Mouse (Mus musculus): ENCODE results near the gene Nmt2.
A peak's percentile ranks its signal among the peaks of the same experiment; 100 is the strongest.

The Nmt2 gene

DNA sequence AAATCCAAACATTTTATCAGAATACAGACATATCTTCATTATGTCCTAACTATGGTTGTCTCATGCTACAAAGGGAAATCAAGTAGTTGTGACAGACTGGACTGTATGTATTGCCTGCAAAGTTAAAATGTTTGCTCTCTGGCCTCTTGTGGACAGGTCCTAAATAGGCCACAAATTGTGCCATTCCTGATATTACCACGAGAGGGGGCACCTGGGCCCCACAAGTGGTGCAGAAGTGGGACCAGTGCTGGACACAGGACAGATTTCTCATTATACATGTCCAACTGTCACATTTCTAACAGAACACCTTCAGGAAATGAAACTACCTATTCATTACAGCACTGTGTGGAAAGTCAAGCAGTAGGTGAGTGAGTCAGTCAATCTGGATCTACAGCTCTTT lies 43.3 kb downstream of the Nmt2 start:
- no peak for DNase-seq (ENCODE audit: low spot score)

DNA sequence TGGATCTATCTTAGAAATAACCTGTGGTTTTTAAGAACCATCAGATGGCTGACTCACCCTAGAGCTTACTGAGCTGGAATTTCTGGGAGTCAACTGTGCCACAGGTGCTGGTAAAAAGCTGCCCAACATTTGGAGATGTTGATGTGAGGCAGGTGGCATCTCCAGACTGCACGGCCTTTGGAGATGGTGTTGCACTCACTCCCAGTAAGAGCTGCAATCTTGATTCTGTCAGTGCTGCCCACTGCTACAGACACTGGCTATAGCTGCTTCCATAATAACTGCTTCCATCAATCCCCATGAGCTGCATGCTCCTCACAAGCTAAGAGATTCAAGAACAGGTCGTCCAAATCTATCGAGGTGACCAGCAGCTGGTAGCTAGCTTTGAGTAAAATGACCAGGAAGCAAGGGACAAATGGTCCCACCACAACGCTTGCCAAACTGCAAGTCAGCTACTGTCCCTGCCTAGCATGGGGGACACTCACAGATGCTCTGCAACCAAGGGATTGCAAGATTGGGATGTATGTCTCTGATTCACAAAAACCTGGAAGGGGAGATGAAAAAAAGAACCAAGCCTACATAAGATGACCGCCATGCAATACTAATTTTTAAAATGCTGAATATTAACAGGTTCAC lies 47.2 kb downstream of the Nmt2 start:
- no peak for DNase-seq (ENCODE audit: low spot score)

- no peak for DNase-seq (ENCODE audit: low spot score)
Observed at GRCm38 (mm10) chr2:3332056-3332455, 48.0 kb downstream of the Nmt2 start.

- peak; percentile 98 for DNase-seq (ENCODE audit: low spot score)
Observed at GRCm38 (mm10) chr2:3332484-3333242, 48.7 kb downstream of the Nmt2 start, which contains the start of gene Rpp38. Gene Rpp38 (minus strand): TSS chr2:3332643.

GRCm38 (mm10) chr2:3333761-3334160 lies 49.7 kb downstream of the Nmt2 start:
- no peak for DNase-seq (ENCODE audit: low spot score)

GRCm38 (mm10) chr2:3335611-3336301 lies 51.7 kb downstream of the Nmt2 start, which contains the start of gene Acbd7:
Gene Acbd7 (plus strand): TSS chr2:3336168.
- peak; percentile 67 for DNase-seq (ENCODE audit: low spot score)

- no peak for DNase-seq (ENCODE audit: low spot score)
Observed at GRCm38 (mm10) chr2:3348422-3348821, 64.4 kb downstream of the Nmt2 start.

DNA sequence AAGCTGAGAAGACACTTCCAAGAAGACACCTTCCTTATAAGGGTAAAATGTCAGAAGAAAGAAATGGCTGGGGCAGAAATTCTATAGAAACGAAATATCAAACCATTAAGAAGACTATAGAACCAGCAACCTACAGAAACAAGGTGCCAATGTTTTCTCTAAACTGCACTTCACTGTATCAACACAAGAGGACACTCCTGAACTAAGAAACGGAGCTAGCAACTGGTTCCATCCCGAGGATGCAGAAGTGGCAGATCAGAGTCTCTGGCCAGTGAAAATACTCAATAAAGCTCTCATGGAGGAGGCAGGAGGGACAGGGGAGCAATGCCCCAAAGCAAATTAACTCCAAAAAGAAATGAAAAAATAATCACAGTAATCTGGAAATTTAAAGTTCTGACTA lies 64.9 kb downstream of the Nmt2 start:
- DNase-seq (ENCODE audit: low spot score) = no peak

DNA sequence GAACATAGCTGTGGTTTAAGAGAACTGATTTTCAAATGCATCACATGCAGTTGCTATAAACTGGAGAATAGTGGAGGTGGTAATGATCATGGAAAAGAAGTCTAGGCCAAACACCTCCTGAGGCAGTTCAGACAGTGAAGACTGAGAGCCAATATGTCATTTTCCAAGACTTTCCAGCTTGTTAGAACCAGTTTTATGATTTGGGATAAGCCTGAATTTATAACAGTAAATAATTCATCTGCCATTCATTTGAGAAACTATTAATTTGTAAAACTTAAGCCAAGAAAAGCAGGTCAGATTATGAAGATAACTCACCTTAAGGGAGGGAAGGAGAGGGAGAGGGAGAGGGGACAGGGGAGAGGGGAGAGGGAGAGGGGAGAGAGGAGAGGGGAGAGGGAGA lies 69.1 kb downstream of the Nmt2 start:
- no peak for DNase-seq (ENCODE audit: low spot score)

DNA sequence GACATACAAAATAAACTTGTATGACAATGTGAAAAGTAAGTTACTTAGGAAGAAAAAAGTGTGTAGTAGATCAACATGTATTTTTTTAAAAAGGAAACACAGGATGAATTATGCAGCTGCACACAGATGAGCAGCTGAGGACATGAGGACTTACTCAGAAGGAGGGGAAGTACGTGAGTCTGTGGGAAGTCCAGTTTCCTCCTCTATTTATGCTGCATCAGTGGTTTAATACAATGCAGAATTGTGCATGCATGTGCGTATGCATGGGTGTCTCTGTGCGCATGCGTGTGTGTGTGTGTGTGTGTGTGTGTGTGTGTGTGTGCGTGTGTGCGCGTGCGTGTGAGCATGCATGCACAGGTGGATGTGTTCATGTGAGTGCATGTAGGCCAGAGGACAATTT lies 71.8 kb downstream of the Nmt2 start:
- no peak for DNase-seq (ENCODE audit: low spot score)

- DNase-seq (ENCODE audit: low spot score) = no peak
Observed at GRCm38 (mm10) chr2:3356311-3356710, 72.3 kb downstream of the Nmt2 start.

DNA sequence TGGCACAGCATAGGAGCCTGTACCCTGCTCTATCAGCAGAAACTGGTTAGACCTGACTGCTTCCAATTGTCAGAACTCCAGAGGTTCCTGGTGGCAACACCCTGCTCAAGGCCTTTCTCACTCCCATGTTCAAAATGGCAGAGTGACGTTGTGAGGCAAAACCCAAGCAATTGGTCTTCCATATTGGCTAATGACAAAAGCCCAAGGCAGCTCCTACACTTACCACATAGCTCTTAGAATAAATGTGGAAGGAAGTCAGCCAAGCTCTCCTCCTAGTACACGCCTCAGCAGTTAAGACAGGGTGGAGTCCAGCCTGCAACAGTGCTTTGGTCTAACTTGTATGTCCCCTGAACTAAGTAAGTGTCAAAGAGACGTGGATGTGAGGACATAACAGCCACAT lies 73.9 kb downstream of the Nmt2 start:
- no peak for DNase-seq (ENCODE audit: low spot score)

GRCm38 (mm10) chr2:3361067-3361466 lies 77.1 kb downstream of the Nmt2 start:
- no peak for DNase-seq (ENCODE audit: low spot score)

DNA sequence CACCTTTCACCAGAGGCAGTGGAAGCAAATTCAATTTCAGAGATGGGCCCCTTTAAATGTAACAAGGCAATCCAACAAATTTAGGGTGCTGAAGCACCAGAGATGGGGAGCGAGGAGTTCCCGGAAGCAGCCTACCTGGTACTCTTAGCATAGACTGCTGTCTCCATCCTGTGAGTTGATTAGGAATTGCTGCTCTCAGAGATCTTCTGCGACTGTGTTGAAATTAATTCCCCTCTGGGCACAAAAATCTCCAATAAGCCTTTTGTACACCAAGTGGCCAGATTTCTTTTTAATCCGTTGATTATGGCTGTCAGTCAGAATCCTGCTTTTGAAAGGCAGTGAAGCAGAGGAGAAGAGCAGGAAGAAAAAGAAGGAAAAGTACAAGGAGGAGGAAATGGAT lies 81.1 kb downstream of the Nmt2 start:
- no peak for DNase-seq (ENCODE audit: low spot score)

Measured in testis, postnatal 14 days (tissue).